ENCODE assay signal across 22 mouse cellular contexts in the genomic region with DNA sequence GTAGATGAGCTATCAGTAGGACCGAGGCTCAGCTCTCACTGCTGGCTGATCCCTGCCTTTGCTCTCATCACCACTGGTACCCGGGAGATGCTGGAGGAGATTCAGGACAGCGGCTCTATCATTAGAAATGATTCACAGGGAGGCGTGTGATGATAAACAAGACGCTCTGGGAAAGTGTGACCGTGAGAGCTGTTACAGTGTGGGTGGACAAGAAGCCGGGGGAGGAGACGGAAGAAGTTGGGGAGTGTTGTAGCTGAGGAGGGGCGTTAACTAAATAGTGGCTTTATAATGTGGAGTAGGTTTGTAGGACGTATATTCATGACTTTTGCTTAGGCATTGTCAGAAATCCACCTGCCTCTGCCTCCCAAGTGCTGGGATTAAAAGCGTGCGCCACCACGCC. TPM values are rescaled to one million over a fixed set of nuclear protein-coding genes. Genes with fewer than 3 reads are reported as not detected.
A peak's percentile ranks its signal among the peaks of the same experiment; 100 is the strongest.
DNase-seq lines count a peak whose midpoint lies in the region; ATAC-seq lines count a peak whose summit lies in the region.
"Had no signal": no experiment of that assay in that cellular context is flagged by ENCODE, and none has a peak within 500 bp of the region (broad histone marks: within the 10 kb centered on the region; RNA-seq: fewer than 3 reads in every experiment).

No protein-coding gene starts in this region.

- H3K4me3 ChIP-seq in kidney, embryonic 15.5 days (replicated peaks), result no peak overlapping the region
- H3K4me3 ChIP-seq: embryonic facial prominence, embryonic 12.5 days; embryonic facial prominence, embryonic 15.5 days; gastrocnemius, adult 2 months; hindbrain, embryonic 12.5 days; hindbrain, embryonic 15.5 days had no signal

- H3K36me3 ChIP-seq in kidney, embryonic 15.5 days, result peaks cover 15% of the 10 kb centered on the region; the same call in 1 of the 2 replicates
- H3K36me3 ChIP-seq: hindbrain, embryonic 12.5 days; hindbrain, embryonic 15.5 days had no signal

- H3K27ac ChIP-seq in kidney, embryonic 15.5 days, result no peak overlapping the region
- H3K27ac ChIP-seq: embryonic facial prominence, embryonic 12.5 days; embryonic facial prominence, embryonic 15.5 days; gastrocnemius, adult 2 months; hindbrain, embryonic 12.5 days; hindbrain, embryonic 15.5 days had no signal

- H3K9ac ChIP-seq in kidney, embryonic 15.5 days, result no peak overlapping the region
- H3K9ac ChIP-seq: embryonic facial prominence, embryonic 12.5 days; embryonic facial prominence, embryonic 15.5 days; forebrain, postnatal 0 days; hindbrain, embryonic 12.5 days; hindbrain, embryonic 15.5 days had no signal

- H3K4me2 ChIP-seq in kidney, embryonic 15.5 days, result no peak overlapping the region
- H3K4me2 ChIP-seq: embryonic facial prominence, embryonic 12.5 days; embryonic facial prominence, embryonic 15.5 days; heart, embryonic 11.5 days; hindbrain, embryonic 12.5 days; hindbrain, embryonic 15.5 days had no signal

- no peaks in the 10 kb centered on the region for H3K27me3 ChIP-seq in kidney, embryonic 15.5 days
- H3K27me3 ChIP-seq: embryonic facial prominence, embryonic 12.5 days; embryonic facial prominence, embryonic 15.5 days; hindbrain, embryonic 12.5 days; hindbrain, embryonic 15.5 days had no signal

- H3K4me1 ChIP-seq in kidney, embryonic 15.5 days, result no peaks in the 10 kb centered on the region
- H3K4me1 ChIP-seq: embryonic facial prominence, embryonic 12.5 days; embryonic facial prominence, embryonic 15.5 days; hindbrain, embryonic 12.5 days; hindbrain, embryonic 15.5 days had no signal

- ATAC-seq in inflammation-experienced regulatory T-cells, adult 6 months, result peak; percentile 74
- no peak for ATAC-seq in kidney, embryonic 15.5 days (replicated peaks; ENCODE audit: low FRiP score)
- ATAC-seq: forebrain, embryonic 14.5 days; forebrain, postnatal 0 days; intestine, embryonic 16.5 days had no signal

- 82% methylated on average over 13 of the region's 13 CpGs for WGBS in kidney, embryonic 15.5 days

- DNase-seq in CD4-positive, CD25-positive, alpha-beta regulatory T cell, adult 2 months (ENCODE audit: low read depth, low spot score), result peak; percentile 51
- peak; percentile 66 for DNase-seq in T-cell, adult 2 months (ENCODE audit: low spot score)
- DNase-seq in B cell, adult 2 months, result no peak
- DNase-seq in layer of hippocampus, adult 9-11 months, result no peak
- DNase-seq: adrenal gland, adult 2 months; adrenal gland, postnatal 25 days; cerebellum, adult 11-12 months; cerebellum, adult 9-10 months; cerebellum, postnatal 14 days; forebrain, postnatal 0 days; gastrocnemius, adult 2 months; gastrocnemius, postnatal 14 days; heart, adult 11 months had no signal

- no peaks in the 10 kb centered on the region for H3K9me3 ChIP-seq in kidney, embryonic 15.5 days (replicated peaks)
- H3K9me3 ChIP-seq: embryonic facial prominence, embryonic 12.5 days; embryonic facial prominence, embryonic 15.5 days; hindbrain, embryonic 12.5 days; hindbrain, embryonic 15.5 days had no signal

RNA-seq across cellular contexts. Expression of gene Lef1, which starts 15.6 kb away (rescaled TPM):
- 100 to 1,000 TPM; 103 to 195 (median 174) TPM for polyA plus RNA-seq in inflammation-experienced regulatory T-cells, adult 6 months (2017; shearing (Covaris generic))
- polyA plus RNA-seq in kidney, embryonic 15.5 days (2015; fragmentation: Nextera tagmentation; extraction: Ambion mirVana), result 25.6 and 26.2 TPM in 2 replicates

Comparison
In these comparisons a context has a peak if more than half of its experiments do, and no peak if none do; other contexts are left out.
1. DNase-seq: peak in CD4-positive, CD25-positive, alpha-beta regulatory T cell, adult 2 months (single experiment) and T-cell, adult 2 months (single experiment); none in B cell, adult 2 months (0 of 2) and layer of hippocampus, adult 9-11 months (single experiment).